Comparison of ENCODE assay signal across 7 mouse cellular contexts in genomic region chr1:90896741-90897361, GRCm38 (mm10). TPM values are rescaled to one million over a fixed set of nuclear protein-coding genes. Genes with fewer than 3 reads are reported as not detected.
DNase-seq lines count a peak whose midpoint lies in the region; ATAC-seq lines count a peak whose summit lies in the region.

No protein-coding gene starts in this region.

- H3K36me3 ChIP-seq in hindbrain, embryonic 16.5 days (ENCODE audit: control insufficient read depth, insufficient read depth, low read length), result no peaks in the 10 kb centered on the region

- no peak overlapping the region for H3K4me2 ChIP-seq in hindbrain, embryonic 16.5 days (ENCODE audit: low read length)

- H3K4me1 ChIP-seq in hindbrain, embryonic 16.5 days (ENCODE audit: control insufficient read depth, insufficient read depth, low read depth, low read length), result peaks cover 2% of the 10 kb centered on the region

- intact Hi-C loops in left cerebral cortex, postnatal 36 days (cut with DNase I), result no loop called here

- H3K27ac ChIP-seq in hindbrain, embryonic 16.5 days (ENCODE audit: low read depth, low read length), result peak overlapping the region; percentile 4; the same call in 1 of the 2 replicates

- no peak overlapping the region for H3K9ac ChIP-seq in hindbrain, embryonic 16.5 days (ENCODE audit: low read depth, low read length)

- 39% methylated on average over 14 of the region's 14 CpGs for WGBS in hindbrain, embryonic 16.5 days

- ATAC-seq in hindbrain, embryonic 16.5 days, result peak; percentile 93

- H3K9me3 ChIP-seq in hindbrain, embryonic 16.5 days (ENCODE audit: control insufficient read depth, low read length), result no peaks in the 10 kb centered on the region

- no peaks in the 10 kb centered on the region for H3K27me3 ChIP-seq in hindbrain, embryonic 16.5 days (replicated peaks; ENCODE audit: control insufficient read depth, insufficient read depth, low read length)

- no peak overlapping the region for H3K4me3 ChIP-seq in hindbrain, embryonic 16.5 days (ENCODE audit: low read length)

- peak; percentile 58 for DNase-seq in adrenal gland, postnatal 10 days
- DNase-seq in cerebellum, adult 18-20 months, result peak; percentile 75 to 78
- DNase-seq in gastrocnemius, adult 8-10 months (ENCODE audit: low spot score in 2 of 2), result peak; percentile 74 to 84
- peak; percentile 27 to 40 for DNase-seq in left cerebral cortex, postnatal 36 days (ENCODE audit: low spot score in 2 of 2)
- DNase-seq in ovary, postnatal 14 days (ENCODE audit: low spot score), result peak; percentile 31
- no peak for DNase-seq in liver

RNA-seq across cellular contexts. Expression of gene Mlph, which starts 18.0 kb away (rescaled TPM):
- 1 to 10 TPM; 1.6 to 1.9 TPM for total RNA-seq in adrenal gland, postnatal 10 days (2021)
- total RNA-seq in gastrocnemius, adult 8-10 months (2022), result under 1 TPM; 0.27 to 0.54 (median 0.31) TPM
- polyA plus RNA-seq in hindbrain, embryonic 16.5 days (2015; fragmentation: Nextera tagmentation; extraction: Ambion mirVana), result 0.14 and 0.18 TPM in 2 replicates
- 1 to 10 TPM in 1 of 2 experiments, under 1 TPM in 1; 0.69 to 1.1 TPM for total RNA-seq in left cerebral cortex, postnatal 36 days (2021)

RNA-seq across cellular contexts. Expression of gene Col6a3, which starts 53.1 kb away (rescaled TPM):
- 100 to 1,000 TPM; 124 to 127 TPM for total RNA-seq in adrenal gland, postnatal 10 days (2021)
- 10 to 100 TPM; 12.8 to 21.0 (median 16.7) TPM for total RNA-seq in gastrocnemius, adult 8-10 months (2022)
- 6.9 and 14.5 TPM in 2 replicates for polyA plus RNA-seq in hindbrain, embryonic 16.5 days (2015; fragmentation: Nextera tagmentation; extraction: Ambion mirVana)
- 1 to 10 TPM; 3.3 to 5.4 TPM for total RNA-seq in left cerebral cortex, postnatal 36 days (2021)

RNA-seq across cellular contexts. Expression of gene Prlh, which starts 56.1 kb away (rescaled TPM):
- total RNA-seq in adrenal gland, postnatal 10 days (2021), result not detected
- not detected for total RNA-seq in gastrocnemius, adult 8-10 months (2022)
- polyA plus RNA-seq in hindbrain, embryonic 16.5 days (2015; fragmentation: Nextera tagmentation; extraction: Ambion mirVana), result not detected in 2 replicates
- total RNA-seq in left cerebral cortex, postnatal 36 days (2021), result not detected

Comparison
In these comparisons a context has a peak if more than half of its experiments do, and no peak if none do; other contexts are left out.
1. RNA of gene Col6a3, which starts 53.1 kb away (total RNA-seq): 124 to 127 TPM in adrenal gland, postnatal 10 days; 12.8 to 21.0 TPM in gastrocnemius, adult 8-10 months and 3.3 to 5.4 TPM in left cerebral cortex, postnatal 36 days; every median in the first group is over 4 times any median in the second.